Mouse (Mus musculus): Measurements from ENCODE around the gene Tmem255b. TPM values are rescaled to one million over a fixed set of nuclear protein-coding genes. Genes with fewer than 3 reads are reported as not detected.

The Tmem255b gene
- polyA plus RNA-seq, 1 experiment from 2014 or later, result 5.5 TPM

- ATAC-seq (ENCODE audit: low FRiP score, low TSS enrichment), result no peak
- no peak overlapping the region for H3K9ac ChIP-seq (ENCODE audit: low read length)
- TF ChIP-seq EP300 (optimal IDR thresholded peaks at IDR 0.05), result no peak
- no peak for TF ChIP-seq CTCF (IDR thresholded peaks at IDR 0.05; ENCODE audit: low read depth)
- WGBS, result 74% methylated on average over 11 of the region's 11 CpGs
- H3K4me2 ChIP-seq (replicated peaks; ENCODE audit: low read depth), result no peak overlapping the region
- H3K36me3 ChIP-seq (ENCODE audit: control insufficient read depth, insufficient read depth, low read length), result peaks cover 39% of the 10 kb centered on the region
- no peaks in the 10 kb centered on the region for H3K9me3 ChIP-seq (ENCODE audit: control insufficient read depth, low read length)
- H3K4me3 ChIP-seq (ENCODE audit: low read depth, low read length), result no peak overlapping the region
- H3K4me1 ChIP-seq (replicated peaks; ENCODE audit: control insufficient read depth, insufficient read depth), result no peaks in the 10 kb centered on the region
- H3K27me3 ChIP-seq (ENCODE audit: control insufficient read depth, insufficient read depth, low read length), result no peaks in the 10 kb centered on the region
- no peak overlapping the region for H3K27ac ChIP-seq (replicated peaks)
- no peak for DNase-seq (ENCODE audit: low spot score)
These were observed 36.5 kb downstream of the Tmem255b start for GRCm38 (mm10) chr8:13471484-13471883.

- H3K4me2 ChIP-seq (replicated peaks; ENCODE audit: low read depth), result no peak overlapping the region
- peaks cover 41% of the 10 kb centered on the region for H3K36me3 ChIP-seq (ENCODE audit: control insufficient read depth, insufficient read depth, low read length)
- no peak overlapping the region for H3K27ac ChIP-seq (replicated peaks)
- no peaks in the 10 kb centered on the region for H3K9me3 ChIP-seq (ENCODE audit: control insufficient read depth, low read length)
- 43% methylated on average over 7 of the region's 7 CpGs for WGBS
- H3K9ac ChIP-seq (ENCODE audit: low read length), result no peak overlapping the region
- H3K27me3 ChIP-seq (ENCODE audit: control insufficient read depth, insufficient read depth, low read length), result no peaks in the 10 kb centered on the region
- TF ChIP-seq CTCF (IDR thresholded peaks at IDR 0.05; ENCODE audit: low read depth) (no peak), EP300 (optimal IDR thresholded peaks at IDR 0.05) (no peak)
- no peaks in the 10 kb centered on the region for H3K4me1 ChIP-seq (replicated peaks; ENCODE audit: control insufficient read depth, insufficient read depth)
- DNase-seq (ENCODE audit: low spot score), result peak; percentile 76
- H3K4me3 ChIP-seq (ENCODE audit: low read depth, low read length), result no peak overlapping the region
- peak; percentile 83 for ATAC-seq (ENCODE audit: low FRiP score, low TSS enrichment)
These were observed 37.3 kb downstream of the Tmem255b start for GRCm38 (mm10) chr8:13472284-13472683.

GRCm38 (mm10) chr8:13475892-13476291, 40.9 kb downstream of the Tmem255b start:
- Histone ChIP-seq H3K9me3 (ENCODE audit: control insufficient read depth, low read length) (no peaks in the 10 kb centered on the region), H3K4me2 (replicated peaks; ENCODE audit: low read depth) (no peak overlapping the region), H3K4me3 (ENCODE audit: low read depth, low read length) (no peak overlapping the region), H3K4me1 (replicated peaks; ENCODE audit: control insufficient read depth, insufficient read depth) (no peaks in the 10 kb centered on the region), H3K9ac (ENCODE audit: low read length) (no peak overlapping the region), H3K27ac (replicated peaks) (no peak overlapping the region), H3K27me3 (ENCODE audit: control insufficient read depth, insufficient read depth, low read length) (no peaks in the 10 kb centered on the region), H3K36me3 (ENCODE audit: control insufficient read depth, insufficient read depth, low read length) (peaks cover 31% of the 10 kb centered on the region)
- no peak for ATAC-seq (ENCODE audit: low FRiP score, low TSS enrichment)
- WGBS, result 56% methylated on average over 9 of the region's 9 CpGs
- no peak for TF ChIP-seq EP300 (optimal IDR thresholded peaks at IDR 0.05)
- TF ChIP-seq CTCF (IDR thresholded peaks at IDR 0.05; ENCODE audit: low read depth), result peak; percentile 53
- DNase-seq (ENCODE audit: low spot score), result no peak

GRCm38 (mm10) chr8:13481089-13481554, 46.1 kb downstream of the Tmem255b start:
- Histone ChIP-seq H3K36me3 (ENCODE audit: control insufficient read depth, insufficient read depth, low read length) (peaks cover 32% of the 10 kb centered on the region), H3K27me3 (ENCODE audit: control insufficient read depth, insufficient read depth, low read length) (no peaks in the 10 kb centered on the region), H3K9me3 (ENCODE audit: control insufficient read depth, low read length) (no peaks in the 10 kb centered on the region), H3K9ac (ENCODE audit: low read length) (no peak overlapping the region), H3K27ac (replicated peaks) (no peak overlapping the region), H3K4me2 (replicated peaks; ENCODE audit: low read depth) (no peak overlapping the region), H3K4me3 (ENCODE audit: low read depth, low read length) (no peak overlapping the region), H3K4me1 (replicated peaks; ENCODE audit: control insufficient read depth, insufficient read depth) (no peaks in the 10 kb centered on the region)
- ATAC-seq (ENCODE audit: low FRiP score, low TSS enrichment) (peak; percentile 18; the same call in 1 of the 2 replicates), DNase-seq (ENCODE audit: low spot score) (no peak)
- WGBS, result 55% methylated on average over 7 of the region's 7 CpGs
- TF ChIP-seq EP300 (optimal IDR thresholded peaks at IDR 0.05) (no peak), CTCF (IDR thresholded peaks at IDR 0.05; ENCODE audit: low read depth) (no peak)

GRCm38 (mm10) chr8:13481596-13481995, 46.6 kb downstream of the Tmem255b start:
- ATAC-seq (ENCODE audit: low FRiP score, low TSS enrichment) (no peak), DNase-seq (ENCODE audit: low spot score) (no peak)
- TF ChIP-seq EP300 (optimal IDR thresholded peaks at IDR 0.05), result no peak
- no peak for TF ChIP-seq CTCF (IDR thresholded peaks at IDR 0.05; ENCODE audit: low read depth)
- Histone ChIP-seq H3K36me3 (ENCODE audit: control insufficient read depth, insufficient read depth, low read length) (peaks cover 30% of the 10 kb centered on the region), H3K27me3 (ENCODE audit: control insufficient read depth, insufficient read depth, low read length) (no peaks in the 10 kb centered on the region), H3K9ac (ENCODE audit: low read length) (no peak overlapping the region), H3K9me3 (ENCODE audit: control insufficient read depth, low read length) (no peaks in the 10 kb centered on the region), H3K4me3 (ENCODE audit: low read depth, low read length) (no peak overlapping the region), H3K4me1 (replicated peaks; ENCODE audit: control insufficient read depth, insufficient read depth) (no peaks in the 10 kb centered on the region), H3K4me2 (replicated peaks; ENCODE audit: low read depth) (no peak overlapping the region), H3K27ac (replicated peaks) (no peak overlapping the region)
- 76% methylated on average over 3 of the region's 3 CpGs for WGBS

- no peak for DNase-seq (ENCODE audit: low spot score)
- TF ChIP-seq EP300 (optimal IDR thresholded peaks at IDR 0.05) (no peak), CTCF (IDR thresholded peaks at IDR 0.05; ENCODE audit: low read depth) (no peak)
- Histone ChIP-seq H3K9me3 (ENCODE audit: control insufficient read depth, low read length) (no peaks in the 10 kb centered on the region), H3K4me1 (replicated peaks; ENCODE audit: control insufficient read depth, insufficient read depth) (no peaks in the 10 kb centered on the region), H3K4me3 (ENCODE audit: low read depth, low read length) (no peak overlapping the region), H3K9ac (ENCODE audit: low read length) (no peak overlapping the region), H3K27me3 (ENCODE audit: control insufficient read depth, insufficient read depth, low read length) (no peaks in the 10 kb centered on the region), H3K36me3 (ENCODE audit: control insufficient read depth, insufficient read depth, low read length) (peaks cover 24% of the 10 kb centered on the region; the same call in 1 of the 2 replicates), H3K27ac (replicated peaks) (no peak overlapping the region), H3K4me2 (replicated peaks; ENCODE audit: low read depth) (no peak overlapping the region)
- no peak for ATAC-seq (ENCODE audit: low FRiP score, low TSS enrichment)
- 77% methylated on average over 2 of the region's 2 CpGs for WGBS
These were observed 47.3 kb downstream of the Tmem255b start for GRCm38 (mm10) chr8:13482101-13482801.
